Mouse (Mus musculus): ENCODE results near the gene Dnase2a. TPM values are rescaled to one million over a fixed set of nuclear protein-coding genes. Genes with fewer than 3 reads are reported as not detected.

The Dnase2a gene
- 10 to 100 TPM in 1 of 2 experiments, 1 to 10 TPM in 1; 7.3 to 11.7 TPM for total RNA-seq (2021)

DNA sequence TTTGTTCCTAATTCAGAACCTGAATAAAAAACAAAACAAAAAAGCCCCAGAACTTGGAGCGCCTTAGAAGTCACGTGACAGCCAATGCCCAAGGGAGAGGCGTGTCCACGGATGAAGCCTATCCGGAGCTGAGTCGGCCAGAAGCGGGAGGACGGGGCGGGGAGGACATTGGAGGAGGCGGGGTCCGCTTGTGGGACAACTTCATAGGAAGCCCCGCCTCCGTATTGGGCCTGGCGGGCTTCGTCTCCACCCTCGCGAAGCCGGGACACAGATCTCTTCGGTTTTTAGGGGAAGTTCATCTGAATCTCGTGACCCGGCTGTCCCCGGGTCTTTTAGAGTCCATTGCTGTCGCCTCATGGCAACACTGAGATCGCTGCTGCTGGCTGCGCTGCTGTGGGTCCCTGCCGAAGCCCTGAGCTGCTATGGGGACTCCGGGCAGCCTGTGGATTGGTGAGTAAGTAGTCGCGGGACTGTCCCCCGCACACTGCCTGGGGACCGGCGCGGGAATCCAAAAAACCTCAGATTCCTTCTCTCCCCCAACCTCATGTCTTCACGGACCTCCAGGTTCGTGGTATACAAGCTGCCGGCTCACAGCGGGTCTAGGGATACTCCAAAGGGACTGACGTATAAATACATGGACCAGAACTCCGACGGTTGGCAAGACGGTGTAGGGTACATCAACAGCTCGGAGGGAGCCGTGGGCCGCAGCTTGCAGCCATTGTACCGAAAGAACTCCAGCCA is at the start of gene Dnase2a:
Dnase2a (plus strand) TSS at position 140 of the 741 bp plus-strand sequence.
- peak; percentile 94 to 96 for DNase-seq
- intact Hi-C loops (cut with DNase I), result no loop called here

DNA sequence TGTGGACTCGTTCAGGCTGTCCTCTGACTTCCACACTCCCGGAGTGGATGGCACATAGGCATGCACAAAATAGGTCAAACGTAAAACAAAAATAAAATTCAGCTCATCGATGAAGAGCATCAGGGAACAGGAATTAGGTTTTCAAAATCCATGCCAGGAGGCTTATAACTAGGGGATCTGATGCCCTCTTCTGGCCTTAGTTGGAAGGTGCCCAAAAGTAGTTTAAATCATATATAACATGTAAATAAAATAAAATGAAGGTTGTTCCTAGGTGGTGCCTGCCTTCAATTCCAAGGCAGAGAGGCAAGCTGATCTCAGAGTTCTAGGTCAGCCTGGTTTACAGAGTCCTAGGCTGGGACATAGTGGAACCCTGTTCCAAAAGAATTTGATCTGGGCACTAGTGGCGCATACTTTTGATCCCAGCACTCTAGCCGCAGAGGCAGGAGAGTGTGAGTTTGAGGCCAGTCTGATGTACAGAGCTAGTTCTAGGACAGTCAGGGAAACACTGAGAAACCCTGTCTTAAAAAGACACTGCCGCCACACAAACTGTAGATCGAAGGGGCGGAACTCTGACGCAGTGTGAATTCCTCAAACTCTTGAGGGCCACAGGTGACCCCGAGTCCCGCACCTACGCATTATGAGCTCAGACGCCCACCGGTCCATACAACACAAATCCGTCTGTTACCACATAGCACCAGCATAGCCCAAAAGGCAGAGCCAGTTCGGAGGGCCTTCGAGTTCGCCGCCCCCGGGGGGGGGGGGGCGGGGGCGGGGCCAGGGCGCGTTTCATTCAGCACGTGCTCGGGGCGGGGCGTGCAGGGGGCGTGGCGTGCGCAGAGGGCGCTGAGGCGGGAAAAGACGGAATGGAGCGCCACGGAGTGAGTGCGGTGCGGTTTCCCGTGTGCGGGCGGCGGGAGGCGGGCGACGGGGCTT is 36.7 kb upstream of the Dnase2a start, which contains the start of gene Syce2:
Syce2 (plus strand) TSS at position 736 of the 933 bp plus-strand sequence.
- DNase-seq, result peak; percentile 72 to 80
- intact Hi-C loops (cut with DNase I), result no loop called here

DNA sequence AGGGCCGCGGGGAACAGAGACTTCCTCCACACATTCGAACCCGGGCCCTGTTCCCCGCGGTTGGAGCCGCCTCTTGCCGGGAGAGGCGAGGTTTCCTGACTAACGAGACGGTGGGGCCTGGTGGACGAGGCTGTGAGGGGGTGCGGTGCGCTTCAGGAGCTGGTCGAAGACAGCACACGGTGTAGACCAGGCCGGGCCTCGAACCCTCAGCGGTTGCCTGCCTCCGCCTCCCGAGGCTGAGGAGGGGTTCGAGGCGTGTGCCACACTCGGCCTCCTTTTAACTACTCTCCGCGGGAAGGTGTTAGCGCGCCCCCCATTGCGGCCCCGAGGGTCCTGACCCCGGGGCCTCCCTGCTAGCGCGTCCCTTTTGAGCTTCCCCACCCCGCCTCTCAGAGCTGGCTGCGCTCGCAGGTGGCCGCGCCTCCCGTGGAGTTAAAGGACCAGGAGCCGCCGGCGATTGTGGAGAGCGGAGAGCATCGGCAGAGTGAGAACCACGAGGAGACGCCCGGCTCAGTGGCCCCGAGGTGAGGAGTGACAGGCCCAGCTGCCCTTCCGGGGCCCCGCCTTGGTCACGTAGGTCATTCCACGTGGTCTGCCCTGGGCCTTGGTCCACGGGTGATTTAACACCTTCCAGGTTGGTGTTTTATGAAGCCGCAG is 35.9 kb upstream of the Dnase2a start:
- DNase-seq, result peak; percentile 14
- intact Hi-C loops (cut with DNase I), result no loop called here

DNA sequence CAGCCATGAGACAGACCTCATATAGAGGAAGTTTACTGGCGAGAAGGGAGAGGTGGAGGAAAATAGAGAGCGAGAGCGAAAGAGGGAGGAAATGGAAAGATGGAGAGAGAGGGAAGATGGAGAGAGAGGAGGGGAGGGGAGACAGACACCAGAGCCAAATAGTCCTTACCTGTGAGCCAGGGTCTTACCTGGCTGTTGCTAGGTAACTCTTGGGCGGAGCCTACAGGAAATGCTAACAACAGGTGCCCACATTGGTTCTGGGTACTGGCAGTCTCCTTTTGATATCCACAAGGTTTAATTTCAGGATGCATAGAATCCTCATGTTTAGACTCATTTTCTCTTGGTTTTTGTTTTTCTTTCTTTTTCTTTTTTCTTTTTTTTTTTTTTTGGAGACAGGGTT is 35.3 kb upstream of the Dnase2a start:
- no peak for DNase-seq
- intact Hi-C loops (cut with DNase I), result no loop called here

DNA sequence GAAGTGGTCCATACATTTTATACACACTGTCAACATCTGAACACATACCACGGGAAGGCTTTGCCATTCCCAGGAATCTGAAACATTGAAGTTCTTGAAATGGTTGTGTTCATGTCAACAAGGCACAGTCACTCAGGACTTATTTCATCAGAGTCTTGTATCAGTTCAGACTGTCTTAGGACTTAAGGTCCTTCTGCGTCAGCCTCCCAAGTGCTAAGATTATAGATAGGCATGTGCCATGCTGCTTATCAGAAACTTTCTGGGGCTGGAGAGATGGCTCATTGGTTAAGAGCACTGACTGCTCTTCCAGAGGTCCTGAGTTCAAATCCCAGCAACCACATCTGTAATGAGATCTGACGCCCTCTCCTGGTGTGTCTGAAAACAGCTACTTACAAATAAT is 34.0 kb upstream of the Dnase2a start:
- intact Hi-C loops (cut with DNase I), result no loop called here
- no peak for DNase-seq

DNA sequence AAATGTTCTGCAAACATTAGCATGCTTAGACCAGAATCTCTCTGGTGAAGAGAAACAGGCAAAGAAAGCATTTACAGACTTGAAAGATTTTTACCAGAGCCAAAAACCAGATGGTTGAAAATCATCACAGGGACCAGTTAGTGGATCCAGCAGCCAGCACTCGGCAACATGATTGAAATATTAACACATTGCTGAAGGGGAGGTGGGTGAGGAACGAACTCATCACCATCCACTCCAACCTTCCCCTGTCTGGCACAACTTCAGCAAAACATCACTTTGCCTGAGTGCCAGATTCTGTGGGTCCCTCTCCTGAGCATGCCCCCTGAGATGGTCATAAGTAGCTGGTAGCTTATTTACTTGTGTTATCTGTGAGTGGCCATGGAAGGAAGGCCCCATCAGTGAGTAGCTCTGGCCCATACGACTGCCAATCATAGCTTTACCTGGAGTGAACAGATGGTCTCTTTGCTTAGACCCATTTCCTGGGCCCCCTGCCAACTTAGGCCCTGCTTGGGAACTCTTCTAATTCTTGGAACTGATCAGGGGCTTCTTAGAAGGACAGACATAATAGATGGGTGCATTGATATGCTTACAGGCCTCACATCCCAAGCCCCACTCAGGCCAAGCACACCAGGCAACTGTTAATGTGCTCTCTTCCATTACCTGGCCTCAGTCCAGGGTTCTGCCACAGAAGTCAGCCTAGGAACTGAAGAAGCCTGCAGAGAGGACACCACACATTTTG is 30.9 kb upstream of the Dnase2a start:
- DNase-seq, result no peak
- intact Hi-C loops (cut with DNase I), result no loop called here

DNA sequence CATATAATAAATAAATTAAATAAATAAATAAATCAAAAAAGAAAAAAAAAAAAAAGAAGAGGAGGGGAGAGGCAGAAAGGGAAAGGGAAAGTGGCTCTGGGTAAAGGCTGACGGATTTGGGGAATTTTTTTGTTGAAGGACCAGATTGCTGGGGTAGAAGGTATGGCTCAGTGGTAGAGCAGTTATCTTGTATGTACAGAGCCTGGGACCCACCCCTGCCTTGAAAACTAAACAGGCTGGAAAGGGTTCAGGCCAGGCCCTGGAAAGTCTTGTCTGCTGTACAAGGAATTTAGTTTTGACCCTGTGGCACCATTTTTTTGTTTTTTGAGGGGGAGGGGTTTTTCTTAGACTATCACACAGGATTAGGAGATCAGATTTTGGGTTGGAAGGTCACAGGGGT is 29.4 kb upstream of the Dnase2a start:
- DNase-seq, result no peak
- intact Hi-C loops (cut with DNase I), result no loop called here

DNA sequence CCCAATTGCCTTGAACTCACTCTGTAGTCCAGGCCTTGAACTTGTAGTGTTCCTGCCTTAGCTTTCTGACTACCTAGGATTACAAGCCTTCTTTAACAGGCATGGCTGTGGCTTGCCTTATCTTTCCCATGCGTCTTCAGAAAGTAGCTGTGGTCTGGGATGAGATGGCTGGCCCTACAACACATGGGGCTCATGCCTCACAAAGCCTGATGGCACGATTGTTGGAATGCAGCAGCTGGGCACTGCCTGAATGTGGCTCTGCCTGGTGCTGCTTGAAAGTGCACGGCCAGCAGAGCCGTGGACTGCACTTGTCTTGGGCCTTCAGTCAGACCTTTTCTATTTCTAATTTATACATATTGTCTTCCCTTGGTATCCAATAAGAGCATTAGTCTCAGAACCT is 23.6 kb upstream of the Dnase2a start:
- DNase-seq, result no peak
- intact Hi-C loops (cut with DNase I), result no loop called here

DNA sequence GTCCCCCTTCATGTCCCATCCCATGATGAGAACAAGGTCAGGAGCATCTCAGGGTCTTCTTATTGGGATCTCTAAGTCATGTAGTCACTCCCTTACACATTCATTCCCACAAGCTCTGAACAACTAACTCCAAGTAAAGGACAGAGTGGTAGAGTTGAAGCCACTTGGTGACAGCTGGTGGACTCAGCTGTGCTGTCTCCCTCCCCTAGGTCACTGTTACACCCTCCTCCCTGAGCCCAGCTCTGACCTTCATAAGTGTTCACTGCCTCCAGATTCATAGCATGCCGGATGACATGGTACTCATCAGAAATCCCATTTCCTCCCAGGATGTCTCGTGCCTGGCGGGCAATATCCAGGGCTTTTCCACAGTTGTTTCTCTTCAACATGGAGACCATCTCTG is 20.1 kb upstream of the Dnase2a start:
- no peak for DNase-seq
- intact Hi-C loops (cut with DNase I), result no loop called here

DNA sequence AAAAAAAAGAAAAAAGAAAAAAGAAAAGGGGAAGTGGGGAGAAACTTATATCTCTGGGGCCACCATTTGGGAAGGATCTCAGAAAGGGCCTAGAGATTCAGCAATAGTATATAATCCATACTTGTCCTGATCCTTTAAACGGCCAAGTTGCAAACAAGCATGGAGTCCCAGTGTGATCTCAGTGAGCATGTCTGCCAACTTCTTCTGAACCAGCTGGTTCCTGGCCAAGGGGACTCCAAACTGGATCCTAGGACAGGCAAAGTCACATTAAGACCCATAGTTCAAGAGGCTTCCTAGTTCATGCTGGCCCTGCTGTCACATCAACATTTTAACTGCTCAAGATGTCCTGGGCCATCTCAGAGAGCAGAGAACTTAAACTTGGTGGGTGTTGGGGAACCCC is 19.2 kb upstream of the Dnase2a start:
- DNase-seq, result no peak
- intact Hi-C loops (cut with DNase I), result no loop called here

DNA sequence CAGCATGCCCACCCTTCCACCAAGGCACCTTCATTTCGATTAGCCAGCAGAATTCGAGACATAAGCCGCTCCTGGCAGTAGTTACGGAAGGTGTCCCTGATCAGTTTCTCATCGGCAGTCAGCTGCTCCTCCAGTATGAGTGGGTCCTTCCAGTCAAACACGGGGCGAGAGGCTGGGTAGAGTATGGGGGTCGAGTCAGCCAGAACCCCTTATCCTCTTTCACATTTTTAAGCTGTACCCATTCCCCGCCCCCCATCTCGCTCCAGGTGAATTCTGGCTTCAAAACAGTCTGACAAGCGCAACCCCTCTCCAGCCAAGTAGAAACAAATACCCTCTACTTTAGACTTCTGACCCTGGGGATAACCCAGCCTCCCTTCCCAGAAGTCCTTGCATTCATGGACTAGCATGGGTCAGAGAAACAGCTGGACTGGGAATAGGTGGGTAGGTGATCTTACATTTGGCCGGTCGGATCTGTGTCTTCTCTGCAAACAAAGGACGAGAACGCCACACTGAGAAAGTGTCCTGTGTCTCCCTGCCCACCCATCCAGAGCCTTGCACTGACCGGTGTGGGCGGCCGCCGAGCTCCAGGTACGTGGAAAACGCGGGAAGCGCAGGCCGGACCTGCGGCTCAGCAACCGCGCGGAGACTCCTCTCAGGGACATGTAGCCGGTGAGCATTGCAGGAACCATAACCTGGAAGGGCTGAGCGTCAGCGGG is 15.2 kb upstream of the Dnase2a start:
- intact Hi-C loops (cut with DNase I), result no loop called here
- no peak for DNase-seq

DNA sequence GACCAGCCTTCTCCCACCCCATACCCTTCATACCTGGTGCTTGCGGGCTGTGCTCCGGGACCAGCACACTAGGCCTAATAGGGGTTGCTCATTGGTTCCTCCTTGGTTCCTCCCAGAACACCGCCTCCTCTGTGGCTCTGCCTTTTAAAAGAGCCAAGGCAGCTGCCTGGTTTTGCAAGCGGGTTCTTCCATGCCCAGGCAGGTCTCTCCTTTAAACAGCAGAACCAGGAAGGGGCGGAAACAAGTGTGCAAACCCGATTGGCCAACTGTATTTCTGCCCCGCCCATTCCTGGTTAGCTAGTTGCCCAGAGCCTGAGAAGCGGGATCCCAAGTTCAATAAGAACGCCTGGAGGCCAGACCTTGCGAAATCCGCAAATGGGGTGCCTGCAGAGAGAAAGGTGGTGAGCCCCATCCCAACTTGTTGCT is 14.6 kb upstream of the Dnase2a start, which contains the start of gene Gcdh:
Gcdh (minus strand) TSS at position 213 of the 426 bp plus-strand sequence.
- DNase-seq, result peak; percentile 90
- intact Hi-C loops (cut with DNase I), result no loop called here

DNA sequence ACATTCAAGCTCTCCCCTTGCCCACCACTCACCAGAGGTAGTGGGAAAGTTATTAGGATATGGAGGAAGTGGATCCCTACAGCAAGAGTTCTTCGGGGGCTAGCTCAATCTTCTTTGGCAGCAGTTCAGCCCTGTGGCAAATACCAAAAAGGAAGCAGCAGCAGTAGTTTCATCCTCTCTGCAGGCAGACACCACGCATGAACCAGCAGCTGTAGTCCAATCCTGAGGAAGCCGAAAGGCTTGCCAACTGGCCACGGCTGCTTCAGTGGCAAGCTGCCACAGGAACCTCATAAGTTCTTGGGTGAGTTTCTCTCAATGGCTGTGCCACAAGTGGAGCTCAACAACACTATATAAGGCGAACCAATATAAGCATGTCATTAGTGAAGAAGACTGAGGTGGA is 12.4 kb upstream of the Dnase2a start:
- intact Hi-C loops (cut with DNase I), result no loop called here
- no peak for DNase-seq

DNA sequence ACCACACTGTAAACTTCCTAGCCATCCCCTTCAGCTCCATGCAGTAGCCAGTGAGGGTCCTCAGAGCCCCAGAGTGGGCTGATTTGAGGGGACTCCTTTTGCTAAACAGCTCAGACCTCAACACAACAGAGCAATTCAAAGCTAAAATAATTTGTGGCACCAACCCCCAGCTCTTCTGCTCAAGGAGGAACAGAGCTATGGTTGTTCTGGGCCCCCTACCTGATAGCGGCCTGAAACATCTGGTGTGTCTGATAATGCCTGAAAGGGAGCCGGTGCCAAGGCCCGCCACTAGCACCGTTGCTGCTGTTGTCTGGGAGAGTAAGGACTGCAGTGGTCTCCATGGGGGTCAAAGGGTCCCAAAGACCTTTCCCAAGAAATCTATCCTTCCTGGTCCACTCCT is 7.3 kb upstream of the Dnase2a start:
- intact Hi-C loops (cut with DNase I), result loop anchor here (5.0 kb wide), 1 partner anchor 54 kb away; the partner anchor contains the start of gene Calr
- DNase-seq, result no peak

DNA sequence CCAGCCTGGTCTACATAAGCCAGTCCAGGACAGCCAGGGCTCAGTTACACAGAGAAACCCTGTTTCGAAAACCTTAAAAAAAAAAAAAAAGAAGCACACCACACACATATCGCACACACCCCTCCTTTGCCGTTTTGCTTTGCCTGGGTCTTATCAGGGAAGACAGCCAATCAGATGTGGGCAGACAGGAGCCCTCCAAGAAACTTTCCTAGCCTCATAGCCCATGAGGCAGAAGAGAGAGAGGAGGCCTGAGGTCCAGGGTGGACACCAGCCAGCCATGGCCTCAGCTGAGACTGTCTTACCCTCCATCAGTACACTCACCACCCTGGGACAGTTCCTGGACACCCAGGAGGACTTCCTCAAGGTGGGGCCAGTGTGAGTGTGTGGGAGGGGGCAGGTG is 6.6 kb upstream of the Dnase2a start, which contains the start of gene Klf1:
Klf1 (plus strand) TSS at position 177 of the 400 bp plus-strand sequence.
- intact Hi-C loops (cut with DNase I), result loop anchor here (5.0 kb wide), 1 partner anchor 54 kb away; the partner anchor contains the start of gene Calr
- no peak for DNase-seq

DNA sequence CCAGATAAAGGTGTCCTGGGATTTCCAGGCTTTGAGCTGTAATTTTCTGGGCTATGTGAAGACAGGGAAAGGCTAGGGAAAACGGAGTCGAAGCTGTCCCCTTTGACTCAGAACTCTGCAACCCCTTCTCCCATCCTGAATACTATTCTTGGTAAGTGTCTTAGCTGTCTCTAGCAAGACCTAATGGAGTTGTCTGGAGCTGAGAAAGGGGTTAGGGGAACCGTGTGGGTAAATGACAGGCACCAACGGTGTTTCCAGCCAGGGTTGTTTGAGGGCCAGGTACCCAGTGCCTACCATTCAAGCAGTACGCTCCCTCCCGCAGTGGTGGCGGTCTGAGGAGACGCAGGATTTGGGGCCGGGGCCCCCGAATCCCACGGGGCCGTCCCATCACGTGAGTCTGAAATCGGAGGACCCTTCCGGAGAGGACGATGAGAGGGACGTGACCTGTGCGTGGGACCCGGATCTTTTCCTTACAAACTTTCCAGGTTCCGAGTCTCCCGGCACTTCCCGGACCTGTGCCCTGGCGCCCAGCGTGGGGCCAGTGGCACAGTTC is 5.9 kb upstream of the Dnase2a start:
- intact Hi-C loops (cut with DNase I), result loop anchor here (5.0 kb wide), 1 partner anchor 55 kb away; the partner anchor contains the start of gene Calr
- DNase-seq, result no peak

DNA sequence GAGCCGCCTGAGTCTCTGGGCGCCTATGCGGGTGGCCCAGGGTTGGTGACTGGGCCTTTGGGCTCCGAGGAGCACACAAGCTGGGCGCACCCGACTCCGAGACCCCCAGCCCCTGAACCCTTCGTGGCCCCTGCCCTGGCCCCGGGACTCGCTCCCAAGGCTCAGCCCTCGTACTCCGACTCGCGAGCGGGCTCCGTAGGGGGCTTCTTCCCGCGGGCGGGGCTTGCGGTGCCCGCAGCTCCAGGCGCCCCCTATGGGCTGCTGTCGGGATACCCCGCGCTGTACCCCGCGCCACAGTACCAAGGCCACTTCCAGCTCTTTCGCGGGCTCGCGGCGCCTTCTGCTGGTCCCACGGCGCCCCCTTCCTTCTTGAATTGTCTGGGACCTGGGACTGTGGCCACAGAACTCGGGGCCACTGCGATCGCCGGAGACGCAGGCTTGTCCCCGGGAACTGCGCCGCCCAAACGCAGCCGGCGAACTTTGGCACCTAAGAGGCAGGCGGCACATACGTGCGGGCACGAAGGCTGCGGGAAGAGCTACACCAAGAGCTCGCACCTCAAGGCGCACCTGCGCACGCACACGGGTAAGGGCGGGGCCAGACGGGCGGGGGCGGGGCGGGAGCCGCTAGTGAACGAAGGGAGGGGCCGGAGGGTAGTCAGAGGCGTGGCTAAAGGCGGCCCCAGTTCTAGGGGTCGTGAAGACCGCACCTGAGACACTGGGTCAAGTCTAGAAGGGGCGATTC is 5.3 kb upstream of the Dnase2a start:
- peak; percentile 94 to 96 for DNase-seq
- intact Hi-C loops (cut with DNase I), result loop anchor here (5.0 kb wide), 1 partner anchor 56 kb away; the partner anchor contains the start of gene Calr

DNA sequence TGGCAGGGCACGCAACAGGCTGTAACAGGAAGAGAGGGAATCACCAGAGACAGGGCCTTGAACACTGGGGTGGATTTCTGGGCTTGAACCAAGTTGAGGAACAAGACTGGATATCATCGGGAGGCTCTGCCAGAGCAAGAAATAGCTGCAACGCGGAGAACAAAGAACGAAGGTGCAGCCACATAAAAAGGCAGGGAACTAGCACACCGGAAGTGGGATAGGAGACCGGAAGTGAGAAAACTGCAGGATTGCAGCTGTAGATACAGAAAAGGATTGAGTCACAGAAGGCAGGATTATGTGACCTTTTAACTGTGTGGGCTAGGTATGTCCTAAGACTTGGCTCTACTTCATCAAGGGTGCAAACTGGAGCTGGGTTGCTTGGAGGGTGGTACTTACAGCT is 4.0 kb upstream of the Dnase2a start:
- DNase-seq, result no peak
- intact Hi-C loops (cut with DNase I), result loop anchor here (5.0 kb wide), 1 partner anchor 57 kb away; the partner anchor contains the start of gene Calr
